Mouse (Mus musculus) forebrain, embryonic 16.5 days (tissue): Measurements from ENCODE around the gene Plekho1. TPM values are rescaled to one million over a fixed set of nuclear protein-coding genes. Genes with fewer than 3 reads are reported as not detected.
"Not testable (repeated sequence)": the region's sequence is repeated elsewhere in the genome, so short reads cannot be mapped to it uniquely, and the experiment has no call there.

ENCODE experiments used
- ATAC-seq: fragments of 200-750 bp; cut with Nextera tagmentation; 2 replicates; pipeline ENCODE4 v1.8.0; 2017; ENCODE audit warnings: mild to moderate bottlenecking, moderate library complexity
- H3K27ac ChIP-seq: fragments of 300-500 bp; sonication (generic); 2 replicates; pipeline ENCODE4 v1.5.1; 2014; ENCODE audit warnings: low read length, control low read depth
- H3K27me3 ChIP-seq: fragments of 300-500 bp; sonication (generic); replicated peaks from 2 replicates; pipeline ENCODE4 v1.6.1; 2014; ENCODE audit warnings: low read length; ENCODE audit not compliant: control insufficient read depth, insufficient read depth
- H3K36me3 ChIP-seq: fragments of 300-500 bp; sonication (generic); 2 replicates; pipeline ENCODE4 v1.6.1; 2014; ENCODE audit not compliant: control insufficient read depth, insufficient read depth
- H3K4me1 ChIP-seq: fragments of 300-500 bp; sonication (generic); replicated peaks from 2 replicates; pipeline ENCODE4 v1.6.1; 2014; ENCODE audit warnings: low read length; ENCODE audit not compliant: control insufficient read depth, insufficient read depth
- H3K4me2 ChIP-seq: fragments of 300-500 bp; sonication (generic); 2 replicates; pipeline ENCODE4 v1.6.1; 2014; ENCODE audit warnings: mild to moderate bottlenecking, low read length, control low read depth
- H3K4me3 ChIP-seq: fragments of 300-500 bp; sonication (generic); replicated peaks from 2 replicates; pipeline ENCODE4 v1.5.1; 2014; ENCODE audit warnings: mild to moderate bottlenecking, low read length, control low read depth
- H3K9ac ChIP-seq: fragments of 300-500 bp; sonication (generic); replicated peaks from 2 replicates; pipeline ENCODE4 v1.6.1; 2014; ENCODE audit warnings: low read depth, low read length, control low read depth
- H3K9me3 ChIP-seq: fragments of 300-500 bp; sonication (generic); 2 replicates; pipeline ENCODE4 v1.6.1; 2016; ENCODE audit warnings: low read length; ENCODE audit not compliant: control insufficient read depth
- WGBS: fragments of 180-500 bp; shearing (Covaris S2); extraction: QIAGEN DNeasy Blood & Tissue Kit; methylation state at CpG from one replicate; pipeline ENCODE4 v1.1.7; 2014; 5-methylcytosine and 5-hydroxymethylcytosine counted together
- polyA plus RNA-seq: library from polyadenylated mRNA; unstranded; fragments of >200 nt; fragmentation: Nextera tagmentation; extraction: Ambion mirVana; gene quantifications from 2 replicates; pipeline ENCODE4 v1.2.1, GENCODE M21; 2015

Plekho1 gene
- polyA plus RNA-seq, 1 experiment from 2014 or later: 71.4 TPM

DNA sequence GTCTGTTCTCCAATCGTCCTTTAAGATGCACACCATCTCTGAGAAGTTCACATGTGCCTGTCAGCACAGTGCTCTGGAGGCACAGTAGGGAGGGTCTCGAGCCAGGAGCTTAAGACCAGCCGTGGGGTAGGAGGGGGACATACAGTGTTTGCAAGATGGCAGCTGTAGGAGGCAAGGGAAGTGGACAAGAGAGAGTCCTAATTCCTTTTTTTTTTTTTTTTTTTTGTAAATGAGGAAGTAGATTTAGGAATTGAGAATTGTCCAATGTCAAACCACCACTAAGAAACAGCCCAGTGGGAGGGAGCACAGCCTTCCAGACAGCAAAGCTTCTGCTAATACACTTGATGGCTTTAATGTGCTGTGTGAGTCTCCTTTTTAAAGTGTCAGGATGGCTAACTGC is 18.7 kb downstream of the Plekho1 start:
- Histone ChIP-seq H3K4me1 (peaks cover 14% of the 10 kb centered on the region), H3K36me3 (no peaks in the 10 kb centered on the region), H3K27me3 (no peaks in the 10 kb centered on the region), H3K9ac (no peak overlapping the region), H3K27ac (no peak overlapping the region), H3K9me3 (no peaks in the 10 kb centered on the region), H3K4me2 (no peak overlapping the region), H3K4me3 (no peak overlapping the region)
- 53% methylated on average over 3 of the region's 3 CpGs for whole genome bisulfite sequencing
- ATAC-seq: no peak

DNA sequence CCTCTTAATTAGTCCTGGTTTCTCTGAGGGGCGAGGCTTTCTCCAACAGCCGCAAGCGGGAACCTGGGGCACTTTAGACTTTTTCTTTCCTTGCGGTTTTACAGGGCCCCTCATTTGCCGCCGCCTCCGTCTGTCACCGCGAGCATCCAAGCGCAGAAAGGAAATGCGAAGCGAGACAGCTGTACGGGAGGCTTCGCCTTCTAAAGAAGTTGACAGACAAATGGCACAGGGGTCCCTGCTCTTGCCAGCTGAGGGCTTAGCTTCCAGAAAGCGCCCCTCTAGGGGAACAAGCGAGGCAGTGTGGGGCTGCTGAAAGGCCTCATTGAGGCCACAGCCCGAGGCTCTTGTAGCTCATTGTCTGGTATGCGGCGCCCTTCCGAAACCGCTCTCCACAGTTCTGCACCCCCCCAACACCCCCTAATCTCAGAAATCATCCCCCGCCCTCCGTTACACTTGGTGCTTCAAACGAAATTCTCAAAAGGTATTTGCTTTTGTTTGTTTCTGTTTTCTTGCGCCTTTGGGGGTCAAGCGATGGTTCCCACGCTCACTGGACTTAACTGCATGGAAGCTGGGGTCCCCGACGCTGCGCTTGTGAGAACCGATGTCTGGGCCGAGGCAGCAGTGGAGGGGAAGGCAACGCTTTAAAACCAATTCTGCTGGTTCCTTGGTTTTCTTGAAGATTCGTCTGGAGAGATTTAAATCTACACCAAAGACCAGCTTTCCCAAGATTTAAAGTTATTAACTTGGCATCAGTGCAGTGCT is 22.7 kb downstream of the Plekho1 start:
- Histone ChIP-seq H3K4me2 (peak overlapping the region; percentile 74), H3K9ac (peak overlapping the region; percentile 60), H3K27me3 (no peaks in the 10 kb centered on the region), H3K4me1 (peaks cover 15% of the 10 kb centered on the region), H3K36me3 (no peaks in the 10 kb centered on the region), H3K27ac (peak overlapping the region; percentile 85), H3K9me3 (no peaks in the 10 kb centered on the region), H3K4me3 (peak overlapping the region; percentile 40)
- whole genome bisulfite sequencing: 1% methylated on average over 34 of the region's 34 CpGs
- ATAC-seq: peak; percentile 97

DNA sequence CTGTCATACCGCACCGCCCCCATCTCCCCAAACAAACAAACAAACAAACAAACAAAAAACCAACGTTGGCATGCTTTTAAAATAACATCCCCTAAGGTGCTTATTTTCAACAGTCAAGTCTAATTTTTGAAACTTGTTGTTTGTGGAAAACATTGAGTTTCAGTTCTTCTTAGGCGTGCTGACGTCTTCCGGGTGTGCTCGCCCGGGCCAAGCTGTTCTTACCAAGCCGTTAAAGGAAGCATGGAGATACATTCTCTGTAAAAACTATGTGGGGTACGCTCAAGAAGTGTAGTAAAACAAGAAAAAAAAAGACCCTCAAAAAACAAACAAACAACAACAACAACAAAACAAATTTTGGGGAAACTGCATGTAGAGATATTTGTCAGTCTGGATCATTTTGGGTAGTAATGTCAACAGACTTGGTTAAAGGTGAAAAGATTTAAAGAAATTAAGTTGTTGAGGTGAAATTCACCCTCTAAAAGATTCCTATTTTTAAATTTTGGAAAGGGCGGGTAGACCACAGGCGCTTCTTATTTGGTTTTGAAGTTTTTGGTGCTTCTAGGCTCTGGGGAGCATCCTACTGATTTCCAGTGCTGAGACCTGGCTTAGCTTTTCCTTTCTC is 23.4 kb downstream of the Plekho1 start:
- H3K9me3 ChIP-seq: no peaks in the 10 kb centered on the region
- H3K27ac ChIP-seq: peak overlapping the region; percentile 85
- no peaks in the 10 kb centered on the region for H3K27me3 ChIP-seq
- H3K36me3 ChIP-seq: no peaks in the 10 kb centered on the region
- peaks cover 15% of the 10 kb centered on the region for H3K4me1 ChIP-seq
- peak overlapping the region; percentile 74 for H3K4me2 ChIP-seq
- H3K4me3 ChIP-seq: peak overlapping the region; percentile 40
- ATAC-seq: no peak
- 49% methylated on average over 12 of the region's 12 CpGs for WGBS
- H3K9ac ChIP-seq: peak overlapping the region; percentile 60

- not testable (repeated sequence) for H3K27ac ChIP-seq, H3K36me3 ChIP-seq, H3K27me3 ChIP-seq, H3K9ac ChIP-seq, H3K9me3 ChIP-seq, H3K4me2 ChIP-seq, ATAC-seq, H3K4me3 ChIP-seq
- peaks cover 20% of the 10 kb centered on the region for H3K4me1 ChIP-seq
- 63% methylated on average over 4 of the region's 7 CpGs for WGBS
These were observed 25.1 kb downstream of the Plekho1 start for GRCm38 (mm10) chr3:95970661-95971060.

DNA sequence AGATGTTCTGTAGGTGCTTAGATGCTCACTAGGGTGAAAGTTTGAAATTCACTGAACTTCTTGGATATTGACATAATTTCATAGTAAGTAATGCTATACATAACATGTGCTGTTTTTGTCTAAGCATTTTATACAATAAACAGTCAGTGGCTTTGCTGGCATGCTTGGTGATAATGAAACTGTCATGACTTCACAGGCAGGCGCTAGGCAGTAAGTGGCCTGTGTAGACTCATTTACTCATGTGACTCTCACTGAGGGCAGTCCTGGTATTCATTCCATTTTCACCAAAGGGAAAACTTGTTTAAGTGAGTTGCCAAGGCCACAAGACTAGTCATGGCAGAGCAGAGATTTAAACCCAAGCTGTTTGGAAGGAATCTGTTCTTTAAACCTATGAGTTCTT is 26.5 kb downstream of the Plekho1 start:
- Histone ChIP-seq H3K36me3 (no peaks in the 10 kb centered on the region), H3K4me1 (peaks cover 20% of the 10 kb centered on the region), H3K9me3 (no peaks in the 10 kb centered on the region), H3K4me3 (no peak overlapping the region), H3K9ac (no peak overlapping the region), H3K27me3 (no peaks in the 10 kb centered on the region), H3K27ac (no peak overlapping the region), H3K4me2 (no peak overlapping the region)
- no peak for ATAC-seq
- WGBS: 82% methylated on average over 1 of the region's 1 CpGs

GRCm38 (mm10) chr3:95965518-95966451 is 30.0 kb downstream of the Plekho1 start:
- no peaks in the 10 kb centered on the region for H3K27me3 ChIP-seq
- no peaks in the 10 kb centered on the region for H3K36me3 ChIP-seq
- no peak overlapping the region for H3K9ac ChIP-seq
- 10% methylated on average over 7 of the region's 7 CpGs for WGBS
- peak overlapping the region; percentile 46 for H3K4me2 ChIP-seq
- H3K4me1 ChIP-seq: peaks cover 4% of the 10 kb centered on the region
- no peaks in the 10 kb centered on the region for H3K9me3 ChIP-seq
- peak; percentile 79 for ATAC-seq
- no peak overlapping the region for H3K27ac ChIP-seq
- 0 out of 2 replicates have a peak overlapping the region, but pooled peaks have one; percentile 14 for H3K4me3 ChIP-seq

- Histone ChIP-seq H3K27ac (no peak overlapping the region), H3K36me3 (no peaks in the 10 kb centered on the region), H3K9ac (no peak overlapping the region), H3K4me1 (peaks cover 4% of the 10 kb centered on the region), H3K27me3 (no peaks in the 10 kb centered on the region), H3K4me3 (no peak overlapping the region), H3K4me2 (no peak overlapping the region), H3K9me3 (no peaks in the 10 kb centered on the region)
- WGBS: 40% methylated on average over 4 of the region's 4 CpGs
- no peak for ATAC-seq
These were observed 32.1 kb downstream of the Plekho1 start for GRCm38 (mm10) chr3:95963681-95964080.

DNA sequence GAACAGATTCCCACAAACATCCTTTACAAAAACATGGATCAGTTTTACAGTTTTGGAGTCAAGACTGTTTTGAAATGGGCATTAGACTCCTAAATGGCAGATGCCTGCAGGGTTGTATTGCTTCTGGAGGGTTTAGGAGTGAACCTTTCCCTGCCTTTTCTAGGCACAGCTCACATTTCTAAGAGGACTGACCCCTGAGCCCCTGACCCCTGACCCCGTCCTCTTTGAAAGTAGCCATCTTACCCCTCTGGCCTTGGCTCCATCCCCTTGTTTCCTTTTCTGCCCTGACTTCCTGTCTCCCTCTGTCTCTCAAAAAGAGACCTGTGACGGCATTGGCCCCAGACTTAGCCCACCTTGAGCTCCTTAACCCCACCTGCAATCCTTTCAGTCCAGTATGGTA is 32.6 kb downstream of the Plekho1 start:
- Histone ChIP-seq H3K27ac (no peak overlapping the region), H3K4me3 (no peak overlapping the region), H3K4me1 (peaks cover 4% of the 10 kb centered on the region), H3K4me2 (no peak overlapping the region), H3K9ac (no peak overlapping the region), H3K36me3 (no peaks in the 10 kb centered on the region), H3K27me3 (no peaks in the 10 kb centered on the region), H3K9me3 (no peaks in the 10 kb centered on the region)
- 57% methylated on average over 2 of the region's 2 CpGs for WGBS
- no peak for ATAC-seq

GRCm38 (mm10) chr3:95962182-95962581 is 33.6 kb downstream of the Plekho1 start:
- H3K4me2 ChIP-seq, H3K27me3 ChIP-seq, H3K27ac ChIP-seq, H3K4me3 ChIP-seq, H3K9me3 ChIP-seq, H3K9ac ChIP-seq, H3K36me3 ChIP-seq, H3K4me1 ChIP-seq, ATAC-seq: not testable (repeated sequence)
- 88% methylated on average over 8 of the region's 8 CpGs for WGBS
